Mouse (Mus musculus): Measurements from ENCODE around the gene Trex2. TPM values are rescaled to one million over a fixed set of nuclear protein-coding genes. Genes with fewer than 3 reads are reported as not detected.

The Trex2 gene
- total and polyA plus RNA-seq, 3 experiments, result not detected

DNA sequence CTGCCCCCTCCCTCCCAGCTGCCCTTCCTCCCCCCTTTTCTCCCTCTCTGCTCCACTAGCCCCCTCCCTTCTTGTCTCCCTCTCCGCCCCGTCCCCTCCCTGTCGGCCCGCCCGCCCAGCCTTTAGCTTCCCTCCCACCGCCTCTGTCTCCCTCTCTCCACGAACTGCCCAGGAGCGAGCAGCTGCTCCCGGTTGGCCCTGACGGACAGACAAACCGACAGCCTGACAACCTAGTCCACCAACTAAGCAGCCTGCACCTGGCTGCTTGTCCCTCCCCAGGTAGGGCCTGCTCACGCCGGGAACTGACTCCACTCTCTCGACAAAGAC lies 48.3 kb upstream of the Trex2 start, which contains the start of gene Bgn:
Bgn (plus strand) TSS at position 119 of the 327 bp plus-strand sequence.
- no peak within 1 kb of the TSS for H3K4me3 ChIP-seq (ENCODE audit: control insufficient read depth in 1 of 2, insufficient read depth in 1 of 2, low read depth in 2 of 2, low read length in 2 of 2)
- no peak within 1 kb of the TSS for H3K9ac ChIP-seq (ENCODE audit: control insufficient read depth, low read depth, low read length, poor library complexity, severe bottlenecking)
- H3K79me2 ChIP-seq (ENCODE audit: control insufficient read depth, insufficient read depth, low read length, poor library complexity), result no peaks in the 10 kb centered on the region
- no peaks in the 10 kb centered on the region for H3K9me3 ChIP-seq (replicated peaks; ENCODE audit: insufficient read depth, low read length)
- no peak for TF ChIP-seq ZC3H11A (IDR thresholded peaks at IDR 0.05; ENCODE audit: low read depth, low read length)
- no peak for DNase-seq (ENCODE audit: low read depth, low spot score)
- H3K27me3 ChIP-seq (ENCODE audit: control insufficient read depth in 1 of 2, insufficient read depth in 2 of 2, low read length in 2 of 2), result no peaks in the 10 kb centered on the region
- no peaks in the 10 kb centered on the region for H3K4me1 ChIP-seq (ENCODE audit: control insufficient read depth in 1 of 2, insufficient read depth in 2 of 2, low read length in 2 of 2)
- no peak within 1 kb of the TSS for H3K27ac ChIP-seq (ENCODE audit: control insufficient read depth, low read depth, low read length)
- H3K36me3 ChIP-seq (ENCODE audit: control insufficient read depth in 1 of 2, insufficient read depth in 2 of 2, low read length in 2 of 2), result no peaks in the 10 kb centered on the region

DNA sequence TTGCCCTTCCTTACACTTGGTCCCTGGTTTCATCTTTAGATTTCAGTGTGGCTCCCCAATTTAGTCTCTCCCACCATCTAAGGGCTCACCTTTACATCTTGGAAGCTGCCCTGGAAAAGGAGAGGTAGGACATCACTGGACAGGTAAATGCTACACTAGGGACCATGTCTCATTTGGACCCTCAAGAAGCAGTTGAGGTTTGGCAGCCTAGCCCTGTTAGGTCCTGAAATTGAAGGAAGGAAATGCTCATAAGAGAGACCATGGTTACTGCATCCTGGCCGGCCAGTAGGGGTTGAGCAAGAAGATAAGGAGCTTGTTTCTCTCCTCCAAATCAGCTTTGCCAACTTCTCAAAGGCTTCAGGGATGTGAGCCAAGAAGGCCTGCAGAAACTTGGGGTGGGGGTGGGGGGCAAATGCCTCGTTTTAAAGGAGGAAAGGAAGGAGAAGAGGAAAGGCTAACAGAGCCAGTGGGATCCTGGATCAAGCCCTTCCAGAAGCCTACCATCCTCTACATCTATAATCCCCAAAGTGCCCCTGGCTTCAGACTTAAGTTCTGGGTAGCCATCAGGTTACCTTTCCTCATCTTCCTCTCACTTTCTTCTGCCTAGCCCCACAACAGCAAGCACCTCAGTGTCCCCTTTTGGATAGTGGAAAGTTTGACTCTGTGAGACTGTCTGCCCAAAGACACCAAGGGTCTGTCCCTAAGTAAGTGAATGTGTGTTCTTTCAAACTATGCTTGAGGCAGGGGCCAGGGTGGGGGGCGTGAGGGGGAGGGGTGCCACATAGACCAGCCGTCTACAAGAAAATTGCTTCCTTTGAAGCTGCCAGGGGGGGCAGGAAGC lies 47.7 kb upstream of the Trex2 start:
- DNase-seq (ENCODE audit: low read depth, low spot score), result no peak
- Histone ChIP-seq H3K79me2 (ENCODE audit: control insufficient read depth, insufficient read depth, low read length, poor library complexity) (no peaks in the 10 kb centered on the region), H3K27me3 (ENCODE audit: control insufficient read depth in 1 of 2, insufficient read depth in 2 of 2, low read length in 2 of 2) (no peaks in the 10 kb centered on the region), H3K4me1 (ENCODE audit: control insufficient read depth in 1 of 2, insufficient read depth in 2 of 2, low read length in 2 of 2) (no peaks in the 10 kb centered on the region), H3K9me3 (replicated peaks; ENCODE audit: insufficient read depth, low read length) (no peaks in the 10 kb centered on the region), H3K27ac (ENCODE audit: control insufficient read depth, low read depth, low read length) (no peak overlapping the region), H3K9ac (ENCODE audit: control insufficient read depth, low read depth, low read length, poor library complexity, severe bottlenecking) (no peak overlapping the region), H3K4me3 (ENCODE audit: control insufficient read depth in 1 of 2, insufficient read depth in 1 of 2, low read depth in 2 of 2, low read length in 2 of 2) (no peak overlapping the region), H3K36me3 (ENCODE audit: control insufficient read depth in 1 of 2, insufficient read depth in 2 of 2, low read length in 2 of 2) (no peaks in the 10 kb centered on the region)
- no peak for TF ChIP-seq KAT2A (conservative IDR thresholded peaks at IDR 0.05; ENCODE audit: low read depth, low read length)
- TF ChIP-seq MAZ (IDR thresholded peaks at IDR 0.05; ENCODE audit: low read depth, low read length), result no peak
- no peak for TF ChIP-seq ZMIZ1 (IDR thresholded peaks at IDR 0.05; ENCODE audit: low read depth, low read length)
- no peak for TF ChIP-seq MXI1 (IDR thresholded peaks at IDR 0.05; ENCODE audit: low read depth, low read length)
- TF ChIP-seq TBP (IDR thresholded peaks at IDR 0.05; ENCODE audit: low read depth, low read length), result no peak
- TF ChIP-seq EP300 (IDR thresholded peaks at IDR 0.05; ENCODE audit: low read depth in 1 of 2, low read length in 2 of 2), result no peak
- no peak for TF ChIP-seq NRF1 (IDR thresholded peaks at IDR 0.05; ENCODE audit: insufficient read depth, low read depth, low read length, poor library complexity, severe bottlenecking)
- no peak for TF ChIP-seq ELF1 (IDR thresholded peaks at IDR 0.05; ENCODE audit: low read depth, low read length)

DNA sequence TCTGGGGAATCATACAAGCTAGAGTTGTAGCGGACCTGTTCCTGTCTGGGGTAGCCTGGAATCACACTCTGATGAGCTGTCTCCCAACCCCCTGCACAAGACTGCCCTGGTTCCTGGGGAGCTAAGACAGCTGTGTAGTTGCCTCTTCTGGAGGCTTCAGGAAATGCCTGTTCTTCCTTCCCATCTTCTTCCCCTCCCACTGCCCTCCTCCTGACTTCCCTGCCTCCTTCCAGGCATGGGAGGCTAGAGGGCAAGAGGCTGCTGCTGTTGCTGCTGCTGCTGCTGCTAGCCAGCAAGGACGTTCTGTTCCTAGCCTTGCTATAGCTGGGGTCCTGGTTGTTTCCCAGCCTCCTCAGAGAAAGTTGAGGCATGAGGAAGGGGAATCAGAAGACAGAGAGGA lies 45.2 kb upstream of the Trex2 start:
- Histone ChIP-seq H3K4me1 (ENCODE audit: control insufficient read depth in 1 of 2, insufficient read depth in 2 of 2, low read length in 2 of 2) (no peaks in the 10 kb centered on the region), H3K27me3 (ENCODE audit: control insufficient read depth in 1 of 2, insufficient read depth in 2 of 2, low read length in 2 of 2) (no peaks in the 10 kb centered on the region), H3K9ac (ENCODE audit: control insufficient read depth, low read depth, low read length, poor library complexity, severe bottlenecking) (no peak overlapping the region), H3K4me3 (ENCODE audit: control insufficient read depth in 1 of 2, insufficient read depth in 1 of 2, low read depth in 2 of 2, low read length in 2 of 2) (no peak overlapping the region), H3K9me3 (replicated peaks; ENCODE audit: insufficient read depth, low read length) (no peaks in the 10 kb centered on the region), H3K27ac (ENCODE audit: control insufficient read depth, low read depth, low read length) (no peak overlapping the region), H3K36me3 (ENCODE audit: control insufficient read depth in 1 of 2, insufficient read depth in 2 of 2, low read length in 2 of 2) (no peaks in the 10 kb centered on the region), H3K79me2 (ENCODE audit: control insufficient read depth, insufficient read depth, low read length, poor library complexity) (no peaks in the 10 kb centered on the region)
- DNase-seq (ENCODE audit: low read depth, low spot score), result no peak
- TF ChIP-seq ZKSCAN1 (IDR thresholded peaks at IDR 0.05; ENCODE audit: low read depth, low read length) (no peak), MYC (IDR thresholded peaks at IDR 0.05; ENCODE audit: low read depth, low read length) (no peak), TAL1 (IDR thresholded peaks at IDR 0.05; ENCODE audit: low read length) (no peak), CHD1 (IDR thresholded peaks at IDR 0.05; ENCODE audit: low read depth, low read length) (no peak), USF1 (IDR thresholded peaks at IDR 0.05; ENCODE audit: low read depth, low read length) (no peak), E2F4 (IDR thresholded peaks at IDR 0.05; ENCODE audit: borderline replicate concordance, low read depth, low read length) (no peak), USF2 (IDR thresholded peaks at IDR 0.05; ENCODE audit: borderline replicate concordance in 1 of 2, insufficient read depth in 1 of 2, low read depth in 1 of 2, low read length in 2 of 2) (no peak), SIN3A (IDR thresholded peaks at IDR 0.05; ENCODE audit: low read length) (no peak), CTCF (IDR thresholded peaks at IDR 0.05 in 2 of 3, conservative IDR thresholded peaks at IDR 0.05 in 1 of 3; ENCODE audit: control insufficient read depth in 1 of 3, insufficient read depth in 1 of 3, low read depth in 2 of 3, low read length in 3 of 3, poor library complexity in 1 of 3, severe bottlenecking in 1 of 3) (no peak), ZMIZ1 (IDR thresholded peaks at IDR 0.05; ENCODE audit: low read depth, low read length) (no peak), ETS1 (IDR thresholded peaks at IDR 0.05; ENCODE audit: low read depth, low read length) (no peak), GATA1 (IDR thresholded peaks at IDR 0.05; ENCODE audit: low read depth, low read length) (no peak), HCFC1 (IDR thresholded peaks at IDR 0.05; ENCODE audit: low read depth, low read length) (no peak), ELF1 (IDR thresholded peaks at IDR 0.05; ENCODE audit: low read depth, low read length) (no peak), JUND (IDR thresholded peaks at IDR 0.05; ENCODE audit: low read depth, low read length) (no peak), SMC3 (IDR thresholded peaks at IDR 0.05; ENCODE audit: low read depth, low read length) (no peak), MEF2A (IDR thresholded peaks at IDR 0.05; ENCODE audit: extremely low read depth, insufficient replicate concordance, low read depth, low read length, poor library complexity, severe bottlenecking) (no peak), TBP (IDR thresholded peaks at IDR 0.05; ENCODE audit: low read depth, low read length) (no peak), MXI1 (IDR thresholded peaks at IDR 0.05; ENCODE audit: low read depth, low read length) (no peak)
